ENCODE assay signal across 33 mouse cellular contexts in genomic region chr7:131575246-131575645, GRCm38 (mm10). TPM values are rescaled to one million over a fixed set of nuclear protein-coding genes. Genes with fewer than 3 reads are reported as not detected.
DNase-seq lines count a peak whose midpoint lies in the region; ATAC-seq and TF ChIP-seq lines count a peak whose summit lies in the region.
"Had no signal": no experiment of that assay in that cellular context is flagged by ENCODE, and none has a peak within 500 bp of the region (broad histone marks: within the 10 kb centered on the region; RNA-seq: fewer than 3 reads in every experiment).

No protein-coding gene starts in this region.

- H3K4me2 ChIP-seq in forebrain, embryonic 11.5 days (ENCODE audit: low read depth, low read length, severe bottlenecking): no peak overlapping the region
- H3K4me2 ChIP-seq: embryonic facial prominence, embryonic 13.5 days; heart, embryonic 11.5 days; hindbrain, embryonic 13.5 days had no signal

- H3K36me3 ChIP-seq in forebrain, embryonic 11.5 days (ENCODE audit: control insufficient read depth, insufficient read depth, low read length): peaks cover 3% of the 10 kb centered on the region
- peaks cover 44% of the 10 kb centered on the region for H3K36me3 ChIP-seq in forebrain, embryonic 10.5 days (replicated peaks)
- H3K36me3 ChIP-seq in thymus, adult 2 months (ENCODE audit: control insufficient read depth, insufficient read depth, low read length): peaks cover 46% of the 10 kb centered on the region

- no peak overlapping the region for H3K9ac ChIP-seq in forebrain, embryonic 11.5 days (ENCODE audit: low read length)
- H3K9ac ChIP-seq: embryonic facial prominence, embryonic 13.5 days; hindbrain, embryonic 13.5 days had no signal

- H3K4me3 ChIP-seq in forebrain, embryonic 11.5 days (ENCODE audit: low read depth, low read length): no peak overlapping the region
- no peak overlapping the region for H3K4me3 ChIP-seq in forebrain, embryonic 10.5 days
- no peak overlapping the region for H3K4me3 ChIP-seq in layer of hippocampus, adult 2 months
- no peak overlapping the region for H3K4me3 ChIP-seq in thymus, adult 2 months (ENCODE audit: control insufficient read depth, insufficient read depth, low read length)
- H3K4me3 ChIP-seq: embryonic facial prominence, embryonic 10.5 days; embryonic facial prominence, embryonic 13.5 days; erythroblast, embryonic 14.5 days; gastrocnemius, adult 2 months; hindbrain, embryonic 13.5 days had no signal

- H3K4me1 ChIP-seq in forebrain, embryonic 11.5 days (replicated peaks; ENCODE audit: control insufficient read depth, insufficient read depth, low read length): no peaks in the 10 kb centered on the region
- H3K4me1 ChIP-seq in forebrain, embryonic 10.5 days: no peaks in the 10 kb centered on the region
- no peaks in the 10 kb centered on the region for H3K4me1 ChIP-seq in thymus, adult 2 months (replicated peaks; ENCODE audit: control insufficient read depth, insufficient read depth, low read length)
- H3K4me1 ChIP-seq: embryonic facial prominence, embryonic 10.5 days; embryonic facial prominence, embryonic 13.5 days; hindbrain, embryonic 13.5 days had no signal

- no peak for ATAC-seq in forebrain, embryonic 11.5 days (replicated peaks; ENCODE audit: low FRiP score)
- ATAC-seq: forebrain, embryonic 14.5 days; hindbrain, embryonic 16.5 days; inflammation-experienced regulatory T-cells, adult 6 months; intestine, embryonic 16.5 days had no signal

- no peak overlapping the region for H3K27ac ChIP-seq in forebrain, embryonic 11.5 days (ENCODE audit: low read depth, low read length)
- no peak overlapping the region for H3K27ac ChIP-seq in forebrain, embryonic 10.5 days
- no peak overlapping the region for H3K27ac ChIP-seq in layer of hippocampus, adult 2 months
- H3K27ac ChIP-seq in thymus, adult 2 months (ENCODE audit: control insufficient read depth, insufficient read depth, low read length): no peak overlapping the region
- H3K27ac ChIP-seq: embryonic facial prominence, embryonic 10.5 days; embryonic facial prominence, embryonic 13.5 days; gastrocnemius, adult 2 months; hindbrain, embryonic 13.5 days had no signal

- peak; percentile 26 for DNase-seq in forebrain, embryonic 11.5 days (ENCODE audit: low spot score)
- no peak for DNase-seq in forebrain, embryonic 10.5 days (ENCODE audit: extremely low spot score, low spot score)
- no peak for DNase-seq in layer of hippocampus, adult 2 months (ENCODE audit: low spot score in 2 of 2)
- DNase-seq in layer of hippocampus, postnatal 25 days (ENCODE audit: extremely low spot score in 1 of 2, low spot score in 1 of 2): no peak
- peak; percentile 20 for DNase-seq in R1 (ENCODE audit: low read depth, low spot score)
- no peak for DNase-seq in thymus, adult 2 months
- DNase-seq: adrenal gland, adult 2 months; adrenal gland, postnatal 14 days; cerebellum, adult 11 months; cerebellum, adult 2 months; cerebellum, adult 9-11 months; cerebellum, postnatal 25 days; embryo, embryonic 11 days; gastrocnemius, adult 2 months; gastrocnemius, postnatal 14 days; heart, adult 11 months had no signal

- no peak for TF ChIP-seq POLR2A in thymus, adult 2 months (IDR thresholded peaks at IDR 0.05; ENCODE audit: control insufficient read depth, extremely low read depth, insufficient read depth, low read length, poor library complexity)

- peak; percentile 67 for TF ChIP-seq CTCF in layer of hippocampus, adult 2 months (conservative IDR thresholded peaks at IDR 0.05)
- no peak for TF ChIP-seq CTCF in thymus, adult 2 months (IDR thresholded peaks at IDR 0.05; ENCODE audit: borderline replicate concordance, control insufficient read depth, extremely low read depth, insufficient read depth, low read length, poor library complexity)

- no peaks in the 10 kb centered on the region for H3K9me3 ChIP-seq in forebrain, embryonic 11.5 days (ENCODE audit: control insufficient read depth, low read length)
- H3K9me3 ChIP-seq in forebrain, embryonic 10.5 days: no peaks in the 10 kb centered on the region
- H3K9me3 ChIP-seq: embryonic facial prominence, embryonic 10.5 days; embryonic facial prominence, embryonic 13.5 days; hindbrain, embryonic 13.5 days had no signal

- H3K27me3 ChIP-seq in forebrain, embryonic 11.5 days (ENCODE audit: control insufficient read depth, insufficient read depth, low read length): no peaks in the 10 kb centered on the region
- H3K27me3 ChIP-seq in forebrain, embryonic 10.5 days (ENCODE audit: poor library complexity, severe bottlenecking): no peaks in the 10 kb centered on the region
- no peaks in the 10 kb centered on the region for H3K27me3 ChIP-seq in thymus, adult 2 months (ENCODE audit: control insufficient read depth, insufficient read depth, low read length)
- H3K27me3 ChIP-seq: embryonic facial prominence, embryonic 13.5 days; hindbrain, embryonic 13.5 days had no signal

- 81% methylated on average over 6 of the region's 6 CpGs for WGBS in forebrain, embryonic 11.5 days
- WGBS in forebrain, embryonic 10.5 days: 81% methylated on average over 6 of the region's 6 CpGs
- WGBS in thymus, adult 2 months: 85% methylated on average over 6 of the region's 6 CpGs

RNA-seq across cellular contexts. Expression of gene Bub3, which starts 15.2 kb away (rescaled TPM):
- polyA plus RNA-seq in forebrain, embryonic 11.5 days (2014; fragmentation: Nextera tagmentation; extraction: Ambion mirVana): 256 and 281 TPM in 2 replicates
- polyA plus RNA-seq in forebrain, embryonic 10.5 days (2016; fragmentation: Nextera tagmentation; extraction: Ambion mirVana): 314 and 328 TPM in 2 replicates
- total RNA-seq in layer of hippocampus, adult 2 months (2021): 10 to 100 TPM; 59.4 to 66.3 TPM
- 10 to 100 TPM; 56.3 to 57.6 TPM for total RNA-seq in layer of hippocampus, postnatal 25 days (2021)
- 194 and 196 TPM in 2 replicates for polyA plus RNA-seq in thymus, adult 2 months (2012; rRNA removed)

RNA-seq across cellular contexts. Expression of gene Hmx2, which starts 26.7 kb away (rescaled TPM):
- 0.61 and 0.68 TPM in 2 replicates for polyA plus RNA-seq in forebrain, embryonic 11.5 days (2014; fragmentation: Nextera tagmentation; extraction: Ambion mirVana)
- 0.12 TPM in 1 of 2 replicates, not detected in the other for polyA plus RNA-seq in forebrain, embryonic 10.5 days (2016; fragmentation: Nextera tagmentation; extraction: Ambion mirVana)
- total RNA-seq in layer of hippocampus, adult 2 months (2021): not detected
- not detected for total RNA-seq in layer of hippocampus, postnatal 25 days (2021)
- polyA plus RNA-seq in thymus, adult 2 months (2012; rRNA removed): 0.38 and 0.42 TPM in 2 replicates
- total RNA-seq: adrenal gland, adult 2 months; adrenal gland, postnatal 14 days; common myeloid progenitor, adult 5-6 weeks; gastrocnemius, adult 2 months; gastrocnemius, postnatal 14 days; gastrocnemius, postnatal 4 days; heart, adult 8-10 months; heart, postnatal 25 days; hematopoietic stem cell, adult 5-6 weeks had no signal
- polyA plus RNA-seq: adrenal gland, adult 2 months; cerebellum, adult 2 months; embryonic facial prominence, embryonic 13.5 days; erythroblast, embryonic 14.5 days; heart, embryonic 11.5 days; heart, postnatal 0 days; inflammation-experienced regulatory T-cells, adult 6 months had no signal

RNA-seq across cellular contexts. Expression of gene Hmx3, which starts 32.6 kb away (rescaled TPM):
- polyA plus RNA-seq in forebrain, embryonic 11.5 days (2014; fragmentation: Nextera tagmentation; extraction: Ambion mirVana): 0.29 and 0.31 TPM in 2 replicates
- not detected in 2 replicates for polyA plus RNA-seq in forebrain, embryonic 10.5 days (2016; fragmentation: Nextera tagmentation; extraction: Ambion mirVana)
- not detected for total RNA-seq in layer of hippocampus, adult 2 months (2021)
- not detected for total RNA-seq in layer of hippocampus, postnatal 25 days (2021)
- 0.75 and 1.0 TPM in 2 replicates for polyA plus RNA-seq in thymus, adult 2 months (2012; rRNA removed)
- total RNA-seq: adrenal gland, adult 2 months; adrenal gland, postnatal 14 days; adrenal gland, postnatal 4 days; common myeloid progenitor, adult 5-6 weeks; ES-E14; gastrocnemius, adult 2 months; gastrocnemius, postnatal 14 days; gastrocnemius, postnatal 4 days; heart, adult 8-10 months; heart, postnatal 25 days; hematopoietic stem cell, adult 5-6 weeks had no signal
- polyA plus RNA-seq: adrenal gland, adult 2 months; embryonic facial prominence, embryonic 13.5 days; erythroblast, embryonic 14.5 days; heart, embryonic 11.5 days; heart, postnatal 0 days; inflammation-experienced regulatory T-cells, adult 6 months had no signal

Comparison
In these comparisons a context has a peak if more than half of its experiments do, and no peak if none do; other contexts are left out.
1. DNase-seq: peak in forebrain, embryonic 11.5 days (single experiment) and R1 (single experiment); none in forebrain, embryonic 10.5 days (single experiment), layer of hippocampus, adult 2 months (0 of 2), layer of hippocampus, postnatal 25 days (0 of 2) and thymus, adult 2 months (single experiment).